Mouse (Mus musculus): ENCODE results near the gene Fam216b.

DNA sequence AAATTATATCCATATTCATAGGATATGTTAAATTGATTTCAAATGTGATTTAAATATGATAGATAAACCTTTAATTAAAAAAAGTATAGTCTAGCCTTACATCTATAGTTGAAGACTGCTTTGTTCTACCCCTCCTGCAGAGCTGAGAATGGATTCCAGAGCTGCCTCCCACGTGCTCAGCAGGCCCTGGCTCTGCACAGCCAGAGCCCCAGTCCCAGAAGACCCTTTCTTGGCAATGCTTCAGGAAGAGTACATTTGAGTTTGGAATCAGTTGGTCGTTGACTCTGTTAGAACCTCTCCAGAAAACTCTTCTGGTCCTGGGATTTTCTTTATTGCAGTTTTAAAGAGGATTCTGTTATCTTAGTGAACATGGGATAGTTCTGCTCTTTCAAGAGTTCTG, 45.7 kb downstream of the Fam216b start:
- TF ChIP-seq EP300 (IDR thresholded peaks at IDR 0.05; ENCODE audit: low read depth) (no peak), CTCF (IDR thresholded peaks at IDR 0.05; ENCODE audit: low read depth) (no peak)
